Mouse (Mus musculus): Measurements from ENCODE around the gene Ccer2.

Ccer2 gene

GRCm38 (mm10) chr7:28790066-28790806 is 34.3 kb downstream of the Ccer2 start:
- DNase-seq (ENCODE audit: low spot score), result no peak

DNA sequence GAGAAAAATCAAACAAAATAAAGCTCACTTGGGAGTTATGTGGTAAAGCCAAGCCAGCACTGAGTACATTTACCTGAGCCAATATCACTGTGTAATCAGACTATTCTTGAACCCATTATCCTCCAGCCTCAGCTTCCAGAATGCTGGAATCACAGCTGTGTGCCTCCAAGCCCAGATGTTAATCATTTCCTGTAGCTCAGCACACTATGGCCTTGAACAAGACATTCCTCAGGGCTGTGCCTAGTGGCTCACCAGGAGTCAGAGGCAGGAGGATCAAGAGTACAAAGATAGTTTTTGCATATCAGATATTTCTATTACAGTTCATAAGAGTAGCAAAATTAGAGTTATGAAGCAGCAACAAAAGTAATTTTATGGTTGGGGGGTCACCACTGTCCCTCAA is 35.7 kb downstream of the Ccer2 start:
- DNase-seq (ENCODE audit: low spot score), result no peak

DNA sequence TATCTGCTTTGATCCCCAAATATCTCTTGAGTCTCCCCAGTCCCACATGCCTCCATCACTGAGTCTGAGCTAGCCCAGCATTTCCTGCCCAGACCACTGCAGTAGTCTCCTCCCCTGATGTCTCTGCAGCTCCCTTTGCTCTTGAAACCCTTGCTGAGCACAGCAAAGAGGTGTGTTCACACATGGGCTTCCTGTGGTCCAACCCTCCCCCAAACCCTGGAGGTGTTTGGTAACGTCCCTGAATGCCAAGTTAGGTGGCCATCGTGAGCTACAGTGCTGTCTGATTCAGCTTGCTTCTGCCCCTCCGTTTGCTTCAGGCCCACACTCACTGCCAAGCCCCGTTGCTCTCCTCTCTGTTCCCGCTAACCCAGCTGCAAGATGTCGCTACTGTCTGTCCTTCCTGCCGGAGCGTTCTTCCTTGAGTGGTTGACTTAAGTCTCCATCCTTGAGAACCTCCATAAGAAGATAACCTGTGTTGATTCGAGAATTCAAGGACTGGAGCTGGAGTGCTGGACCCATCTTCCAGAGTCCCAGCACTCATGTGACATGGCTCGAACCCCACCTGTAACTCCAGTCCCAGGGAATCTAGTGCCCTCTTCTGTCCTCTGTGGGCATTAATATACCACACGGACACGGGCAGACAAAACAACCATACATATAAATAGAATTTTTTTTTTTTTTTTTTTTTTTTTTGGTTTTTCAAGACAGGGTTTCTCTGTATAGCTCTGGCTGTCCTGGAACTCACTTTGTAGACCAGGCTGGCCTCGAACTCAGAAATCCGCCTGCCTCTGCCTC is 36.6 kb downstream of the Ccer2 start:
- DNase-seq (ENCODE audit: low spot score), result peak; percentile 75

GRCm38 (mm10) chr7:28793834-28794233 is 37.9 kb downstream of the Ccer2 start:
- DNase-seq (ENCODE audit: low spot score), result no peak

GRCm38 (mm10) chr7:28794496-28794895 is 38.5 kb downstream of the Ccer2 start:
- no peak for DNase-seq (ENCODE audit: low spot score)

DNA sequence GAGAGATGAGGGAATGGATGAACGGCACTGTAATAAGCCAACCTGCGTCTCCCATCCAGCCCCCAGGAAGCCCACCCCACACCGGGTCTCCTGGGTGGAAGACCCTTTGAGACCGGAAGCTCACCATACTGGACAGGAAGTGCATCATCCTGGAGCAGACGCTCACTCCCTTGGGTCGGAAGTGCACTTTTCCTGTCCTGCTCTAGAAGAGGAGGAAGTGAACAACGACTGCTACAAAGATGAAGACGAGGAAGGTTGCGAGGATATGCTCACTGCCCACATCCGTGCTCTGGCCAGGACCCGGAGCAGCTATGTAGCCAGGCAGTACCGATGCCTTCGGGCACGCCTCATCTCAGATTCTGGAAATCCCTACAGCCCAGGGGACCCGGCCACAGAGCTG is 39.9 kb downstream of the Ccer2 start:
- DNase-seq (ENCODE audit: low spot score), result no peak

DNA sequence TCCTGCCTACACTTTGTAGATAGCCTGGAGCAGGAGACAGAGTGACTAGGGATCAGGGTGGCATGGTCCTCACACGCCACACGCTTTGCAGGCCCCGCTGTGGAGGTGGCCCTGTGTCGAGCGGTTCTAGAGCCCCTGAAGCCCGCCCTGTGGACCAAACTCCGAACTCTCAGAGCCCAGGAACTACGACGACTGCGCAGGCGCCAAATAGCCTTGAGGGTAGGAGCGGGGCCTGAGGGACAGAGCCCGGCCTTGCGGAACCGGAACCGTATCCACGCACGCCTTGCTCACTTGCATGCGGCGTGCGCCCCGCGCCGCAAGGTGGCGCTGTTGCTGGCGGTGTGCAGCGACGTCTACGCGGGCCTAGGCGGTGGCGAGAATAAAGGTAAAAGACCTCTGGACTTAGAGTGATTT is 40.6 kb downstream of the Ccer2 start:
- peak; percentile 72 for DNase-seq (ENCODE audit: low spot score)

DNA sequence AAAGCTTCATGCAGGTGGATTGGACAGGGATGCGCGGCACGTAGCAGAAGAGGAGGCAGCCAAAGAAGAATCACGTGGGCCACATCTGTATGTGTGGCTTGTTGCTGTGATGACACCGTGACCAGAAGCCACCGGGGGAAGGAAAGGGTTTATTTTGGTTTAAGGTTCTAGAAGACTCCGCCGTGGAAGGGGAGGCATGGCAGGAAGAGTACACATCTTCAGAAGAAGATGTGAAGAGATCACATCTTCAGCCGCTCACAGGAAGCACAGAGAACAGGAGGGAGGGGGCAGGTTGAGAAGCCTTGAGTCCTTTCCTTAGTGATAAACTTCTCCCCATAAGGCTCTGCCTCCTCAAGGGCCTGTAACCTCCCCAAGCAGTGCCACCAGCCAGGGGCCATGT is 44.0 kb downstream of the Ccer2 start:
- peak; percentile 66 for DNase-seq (ENCODE audit: low spot score)

DNA sequence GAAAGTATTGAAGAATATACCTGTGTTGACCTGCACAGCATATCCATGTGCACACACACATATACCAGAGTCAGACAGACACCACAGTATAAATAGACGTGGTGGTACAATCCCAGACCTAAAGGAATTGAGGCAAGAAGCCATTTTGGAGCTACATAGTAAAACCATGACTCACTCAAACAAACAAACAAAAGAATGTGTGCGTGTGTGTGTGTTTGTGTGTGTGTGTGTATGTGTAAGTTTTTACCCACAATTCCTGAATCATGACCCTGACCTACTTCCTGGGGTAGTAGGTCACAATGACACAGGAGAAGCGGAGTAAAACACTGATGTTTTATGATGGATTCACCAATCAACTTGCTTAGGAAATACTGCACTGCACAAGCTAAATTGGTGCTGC is 45.5 kb downstream of the Ccer2 start:
- no peak for DNase-seq (ENCODE audit: low spot score)

- no peak for DNase-seq (ENCODE audit: low spot score)
Measured at GRCm38 (mm10) chr7:28801901-28802670, 46.1 kb downstream of the Ccer2 start.

GRCm38 (mm10) chr7:28802846-28803588 is 47.0 kb downstream of the Ccer2 start:
- DNase-seq (ENCODE audit: low spot score), result no peak

DNA sequence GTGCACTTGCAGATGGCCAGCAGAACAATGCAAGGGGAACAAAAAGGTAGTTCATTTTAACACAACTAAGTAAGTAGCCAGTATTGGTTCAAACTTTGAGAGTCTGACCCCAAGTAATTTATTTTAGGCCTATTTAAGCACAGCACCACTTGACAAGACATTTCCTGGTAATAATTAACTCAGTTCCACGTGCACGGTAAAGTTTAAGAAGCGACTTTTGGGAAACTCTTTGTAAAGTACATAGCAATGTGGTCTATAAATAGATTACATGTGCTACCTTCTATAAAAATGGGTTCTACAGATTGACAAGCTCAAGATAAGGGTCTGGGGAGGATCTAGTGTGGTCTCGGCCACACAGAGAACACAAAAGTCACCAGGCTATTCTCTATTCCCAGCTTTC is 47.8 kb downstream of the Ccer2 start:
- no peak for DNase-seq (ENCODE audit: low spot score)

DNA sequence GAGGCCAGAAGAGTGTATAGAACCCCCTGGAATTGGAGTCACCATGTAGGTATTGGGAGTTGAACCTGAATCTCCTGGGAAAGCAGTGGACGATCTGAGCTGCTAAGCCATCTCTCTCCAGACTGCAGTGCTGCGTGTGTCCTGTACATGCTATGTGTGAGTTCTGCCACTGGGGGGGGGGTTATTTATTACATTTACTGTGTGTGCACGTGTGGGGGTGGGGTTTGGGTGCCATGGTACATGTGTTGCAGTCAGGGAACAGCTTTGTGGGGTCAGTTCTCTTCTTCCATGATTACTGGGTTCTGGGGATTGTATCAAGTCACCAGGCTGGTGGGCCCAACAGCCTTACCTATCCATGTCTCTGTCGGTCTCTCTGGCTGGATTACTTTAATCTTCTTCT is 50.9 kb downstream of the Ccer2 start:
- peak; percentile 43 for DNase-seq (ENCODE audit: low spot score)

DNA sequence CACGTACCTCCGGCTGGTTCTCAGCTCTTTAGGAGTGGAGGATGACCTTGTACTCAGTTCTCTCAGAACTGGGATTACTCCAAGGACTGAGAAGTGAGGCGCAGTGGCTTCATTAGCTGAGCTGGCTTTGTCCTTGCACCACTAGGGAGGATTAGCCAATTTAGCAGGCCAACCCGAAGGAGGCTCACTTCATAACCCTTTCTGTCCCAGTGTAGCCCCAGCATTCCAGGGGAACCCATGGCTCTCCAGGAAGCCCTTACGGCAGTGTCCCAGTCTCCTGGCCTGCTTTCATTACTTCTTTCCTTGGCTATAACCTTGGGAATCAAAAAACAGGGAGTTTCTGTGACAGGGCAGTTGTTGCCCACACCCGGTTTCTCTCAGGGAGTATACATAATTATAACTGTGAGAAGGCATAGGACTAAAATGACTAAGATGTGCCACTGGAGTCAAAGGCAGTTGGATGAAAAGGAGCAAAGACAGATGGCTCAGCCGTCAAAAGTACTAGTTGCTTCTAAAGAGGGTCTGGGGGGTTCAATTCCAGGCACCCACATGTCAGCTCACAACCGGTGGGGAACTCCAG is 51.8 kb downstream of the Ccer2 start:
- no peak for DNase-seq (ENCODE audit: low spot score)

DNA sequence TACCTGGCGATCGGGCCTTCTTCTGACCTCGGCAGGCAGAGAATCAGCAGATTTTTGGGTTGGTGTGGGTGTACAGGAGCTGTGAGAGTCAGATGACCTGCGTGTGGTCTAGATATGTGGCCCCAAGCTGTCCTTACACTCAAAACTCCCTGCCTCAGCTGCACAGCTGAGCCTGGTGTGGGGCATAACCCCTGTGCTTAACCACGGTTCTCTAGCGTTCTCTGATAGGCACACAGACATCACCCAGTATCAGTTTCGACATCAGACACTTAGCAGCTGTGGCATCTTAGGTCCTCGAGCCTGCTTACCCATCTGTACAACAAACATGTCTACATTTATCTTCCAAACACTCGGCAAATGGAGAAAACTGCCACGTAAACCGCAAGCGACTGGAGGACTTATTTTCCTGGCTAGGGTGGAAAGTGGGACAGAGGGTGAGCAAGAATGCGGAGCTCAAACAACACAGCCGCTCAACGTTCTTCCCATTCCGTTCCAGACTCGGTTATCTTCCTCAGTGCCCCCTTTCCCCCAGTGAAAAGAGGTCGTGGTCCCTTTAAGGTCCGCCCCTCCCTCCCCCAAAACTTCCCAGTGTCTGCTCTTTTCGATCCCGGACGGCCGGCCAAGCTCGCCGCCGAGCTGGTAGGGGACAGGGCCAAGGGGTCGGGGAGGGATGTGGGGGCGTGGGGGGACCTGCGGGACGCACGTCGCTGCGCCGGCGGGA is 52.4 kb downstream of the Ccer2 start, which contains the start of gene Hnrnpl:
TSS of gene Hnrnpl (plus strand) at position 321 of the 721 bp plus-strand sequence.
- DNase-seq (ENCODE audit: low spot score), result peak; percentile 63

Measured in T-cell, adult 2 months (primary cell).